Mouse (Mus musculus) ES-Bruce4 (cell line): Measurements from ENCODE around the gene A930033H14Rik.

Experiments
- CTCF ChIP-seq: IDR thresholded peaks from one replicate; pipeline ENCODE4 v1.8.1; 2011; ENCODE audit warnings: low read depth, low read length
- EP300 ChIP-seq: IDR thresholded peaks from 2 replicates; pipeline ENCODE4 v1.6.1; 2011; ENCODE audit warnings: low read depth, low read length; ENCODE audit not compliant: insufficient read depth
- POLR2A ChIP-seq: IDR thresholded peaks from one replicate; pipeline ENCODE4 v1.8.1; 2011; ENCODE audit warnings: low read length; ENCODE audit not compliant: insufficient read depth

- TF ChIP-seq CTCF (no peak), EP300 (no peak), POLR2A (no peak)
These were observed 4.3 kb upstream of the A930033H14Rik start for GRCm38 (mm10) chr10:69217127-69217690.
